Mouse (Mus musculus): Measurements from ENCODE around the gene Ntrk1. TPM values are rescaled to one million over a fixed set of nuclear protein-coding genes. Genes with fewer than 3 reads are reported as not detected.
A peak's percentile ranks its signal among the peaks of the same experiment; 100 is the strongest.

Ntrk1 gene
- total RNA-seq, 1 experiment, result 3.8 TPM

- Histone ChIP-seq H3K4me3 (ENCODE audit: insufficient read depth in 1 of 2, low read depth in 1 of 2, low read length in 2 of 2, poor library complexity in 1 of 2, severe bottlenecking in 1 of 2) (peak overlapping the region; percentile 27 to 46), H3K4me1 (ENCODE audit: control insufficient read depth in 2 of 2, insufficient read depth in 2 of 2, low read length in 2 of 2, poor library complexity in 1 of 2) (peaks cover 1 to 8% of the 10 kb centered on the region in 2 experiments; a peak in 2 of 4 replicates), H3K9ac (ENCODE audit: insufficient read depth, low read depth, low read length, poor library complexity, severe bottlenecking) (peak overlapping the region; percentile 61), H3K36me3 (ENCODE audit: control insufficient read depth, insufficient read depth, low read length, poor library complexity, severe bottlenecking) (no peaks in the 10 kb centered on the region), H3K27ac (ENCODE audit: insufficient read depth, low read depth, low read length, poor library complexity, severe bottlenecking) (no peak overlapping the region), H3K9me3 (ENCODE audit: control insufficient read depth, insufficient read depth, low read depth, low read length) (no peaks in the 10 kb centered on the region)
- peak; percentile 62 for DNase-seq (ENCODE audit: low read depth, low spot score)
- TF ChIP-seq ZC3H11A (IDR thresholded peaks at IDR 0.05; ENCODE audit: borderline replicate concordance, low read depth, low read length), result no peak
- no peak for TF ChIP-seq CHD2 (IDR thresholded peaks at IDR 0.05; ENCODE audit: low read depth, low read length)
- in situ Hi-C loops (cut with MboI; ENCODE audit: low sequenced_read_pairs in 2 of 2, unreplicated experiment in 2 of 2), result no loop called here
These were observed 39.0 kb downstream of the Ntrk1 start for GRCm38 (mm10) chr3:87755964-87756363.

DNA sequence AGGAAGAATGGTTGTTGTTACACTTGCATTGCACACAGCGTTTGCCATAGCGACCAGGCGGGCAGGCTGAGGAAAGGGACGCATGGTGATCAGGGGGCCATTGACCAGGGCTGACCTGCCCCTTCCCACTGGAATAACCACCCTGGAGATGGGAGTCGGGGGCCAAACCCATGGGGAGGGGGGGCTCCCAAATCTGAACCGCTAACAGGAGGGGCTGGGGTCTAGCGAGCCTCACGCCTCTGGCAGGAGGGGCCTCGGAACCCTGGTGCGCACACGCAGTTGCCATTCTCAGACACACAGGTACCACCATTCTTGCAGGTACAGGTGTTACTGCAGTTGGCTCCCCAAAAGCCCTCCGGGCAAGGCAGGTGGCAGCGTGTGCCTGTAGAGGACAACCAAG is 41.1 kb downstream of the Ntrk1 start:
- Histone ChIP-seq H3K27ac (ENCODE audit: insufficient read depth, low read depth, low read length, poor library complexity, severe bottlenecking) (no peak overlapping the region), H3K9ac (ENCODE audit: insufficient read depth, low read depth, low read length, poor library complexity, severe bottlenecking) (no peak overlapping the region), H3K4me3 (ENCODE audit: insufficient read depth in 1 of 2, low read depth in 1 of 2, low read length in 2 of 2, poor library complexity in 1 of 2, severe bottlenecking in 1 of 2) (no peak overlapping the region; a peak in 1 of 4 replicates), H3K4me1 (ENCODE audit: control insufficient read depth in 2 of 2, insufficient read depth in 2 of 2, low read length in 2 of 2, poor library complexity in 1 of 2) (peaks cover 1 to 6% of the 10 kb centered on the region in 2 experiments; a peak in 2 of 4 replicates), H3K36me3 (ENCODE audit: control insufficient read depth, insufficient read depth, low read length, poor library complexity, severe bottlenecking) (no peaks in the 10 kb centered on the region), H3K9me3 (ENCODE audit: control insufficient read depth, insufficient read depth, low read depth, low read length) (no peaks in the 10 kb centered on the region)
- in situ Hi-C loops (cut with MboI; ENCODE audit: low sequenced_read_pairs in 2 of 2, unreplicated experiment in 2 of 2), result no loop called here
- TF ChIP-seq MAFK (IDR thresholded peaks at IDR 0.05; ENCODE audit: insufficient read depth, low read depth, low read length) (no peak), ZNF384 (IDR thresholded peaks at IDR 0.05; ENCODE audit: low read depth, low read length) (no peak), ZC3H11A (IDR thresholded peaks at IDR 0.05; ENCODE audit: borderline replicate concordance, low read depth, low read length) (no peak), HCFC1 (IDR thresholded peaks at IDR 0.05; ENCODE audit: borderline replicate concordance, insufficient read depth, low read length) (no peak), CHD2 (IDR thresholded peaks at IDR 0.05; ENCODE audit: low read depth, low read length) (no peak)
- no peak for DNase-seq (ENCODE audit: low read depth, low spot score)

DNA sequence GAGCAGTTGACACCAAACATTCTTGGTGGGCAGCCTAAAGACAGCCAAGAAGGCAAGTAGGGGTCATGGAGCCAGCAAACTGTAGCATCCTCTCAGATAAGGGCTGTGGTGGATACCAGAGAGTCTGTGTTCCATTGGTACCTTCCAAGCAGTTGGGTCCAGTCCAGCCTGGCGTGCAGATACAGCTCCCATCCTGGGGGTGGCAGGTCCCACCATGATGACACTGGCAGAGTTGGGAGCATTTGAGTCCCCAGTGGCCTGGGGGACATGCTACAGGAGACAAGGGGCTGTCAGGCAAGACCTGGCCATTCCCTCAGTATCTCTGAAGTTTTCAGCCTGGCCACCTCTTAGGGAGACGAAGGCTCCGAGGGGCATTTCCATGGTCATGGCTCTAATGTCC is 42.4 kb downstream of the Ntrk1 start:
- in situ Hi-C loops (cut with MboI; ENCODE audit: low sequenced_read_pairs in 2 of 2, unreplicated experiment in 2 of 2), result no loop called here
- TF ChIP-seq HCFC1 (IDR thresholded peaks at IDR 0.05; ENCODE audit: borderline replicate concordance, insufficient read depth, low read length), result no peak
- TF ChIP-seq ZC3H11A (IDR thresholded peaks at IDR 0.05; ENCODE audit: borderline replicate concordance, low read depth, low read length), result no peak
- TF ChIP-seq MAFK (IDR thresholded peaks at IDR 0.05; ENCODE audit: insufficient read depth, low read depth, low read length), result no peak
- TF ChIP-seq ZNF384 (IDR thresholded peaks at IDR 0.05; ENCODE audit: low read depth, low read length), result no peak
- no peak for TF ChIP-seq CHD2 (IDR thresholded peaks at IDR 0.05; ENCODE audit: low read depth, low read length)
- no peak overlapping the region for H3K27ac ChIP-seq (ENCODE audit: insufficient read depth, low read depth, low read length, poor library complexity, severe bottlenecking)
- H3K4me3 ChIP-seq (ENCODE audit: insufficient read depth in 1 of 2, low read depth in 1 of 2, low read length in 2 of 2, poor library complexity in 1 of 2, severe bottlenecking in 1 of 2), result no peak overlapping the region
- H3K9ac ChIP-seq (ENCODE audit: insufficient read depth, low read depth, low read length, poor library complexity, severe bottlenecking), result no peak overlapping the region
- H3K9me3 ChIP-seq (ENCODE audit: control insufficient read depth, insufficient read depth, low read depth, low read length), result no peaks in the 10 kb centered on the region
- H3K4me1 ChIP-seq (ENCODE audit: control insufficient read depth in 2 of 2, insufficient read depth in 2 of 2, low read length in 2 of 2, poor library complexity in 1 of 2), result peaks cover 0 to 5% of the 10 kb centered on the region in 2 experiments; a peak in 1 of 4 replicates
- no peaks in the 10 kb centered on the region for H3K36me3 ChIP-seq (ENCODE audit: control insufficient read depth, insufficient read depth, low read length, poor library complexity, severe bottlenecking)
- no peak for DNase-seq (ENCODE audit: low read depth, low spot score)

DNA sequence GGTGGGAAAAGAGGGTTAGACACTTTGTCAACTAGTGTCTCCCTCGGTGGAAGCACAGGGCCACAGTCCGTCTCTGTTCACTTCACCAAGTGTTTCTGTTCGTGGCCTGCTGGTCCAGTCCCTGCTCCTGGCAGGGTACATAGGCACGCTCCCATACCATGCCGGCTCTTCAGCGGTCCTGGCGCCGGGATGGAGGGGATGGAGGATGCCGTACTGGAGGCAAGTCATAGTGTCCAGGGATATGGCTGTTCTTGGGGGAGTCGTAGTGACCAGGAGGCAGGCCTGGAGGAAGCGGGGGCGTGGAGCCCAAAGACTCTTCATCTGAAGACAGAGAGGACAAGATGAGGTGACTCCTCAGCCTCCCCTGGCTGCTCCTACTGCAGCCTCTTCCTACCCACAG is 45.0 kb downstream of the Ntrk1 start:
- DNase-seq (ENCODE audit: low read depth, low spot score), result no peak
- H3K9me3 ChIP-seq (ENCODE audit: control insufficient read depth, insufficient read depth, low read depth, low read length), result no peaks in the 10 kb centered on the region
- H3K36me3 ChIP-seq (ENCODE audit: control insufficient read depth, insufficient read depth, low read length, poor library complexity, severe bottlenecking), result no peaks in the 10 kb centered on the region
- in situ Hi-C loops (cut with MboI; ENCODE audit: low sequenced_read_pairs in 2 of 2, unreplicated experiment in 2 of 2), result no loop called here
- peaks cover 0 to 3% of the 10 kb centered on the region in 2 experiments; a peak in 1 of 4 replicates for H3K4me1 ChIP-seq (ENCODE audit: control insufficient read depth in 2 of 2, insufficient read depth in 2 of 2, low read length in 2 of 2, poor library complexity in 1 of 2)
- H3K27ac ChIP-seq (ENCODE audit: insufficient read depth, low read depth, low read length, poor library complexity, severe bottlenecking), result no peak overlapping the region
- no peak overlapping the region for H3K4me3 ChIP-seq (ENCODE audit: insufficient read depth in 1 of 2, low read depth in 1 of 2, low read length in 2 of 2, poor library complexity in 1 of 2, severe bottlenecking in 1 of 2)
- H3K9ac ChIP-seq (ENCODE audit: insufficient read depth, low read depth, low read length, poor library complexity, severe bottlenecking), result no peak overlapping the region
- TF ChIP-seq ZC3H11A (IDR thresholded peaks at IDR 0.05; ENCODE audit: borderline replicate concordance, low read depth, low read length) (no peak), HCFC1 (IDR thresholded peaks at IDR 0.05; ENCODE audit: borderline replicate concordance, insufficient read depth, low read length) (no peak), ZNF384 (IDR thresholded peaks at IDR 0.05; ENCODE audit: low read depth, low read length) (no peak), MAFK (IDR thresholded peaks at IDR 0.05; ENCODE audit: insufficient read depth, low read depth, low read length) (no peak), CHD2 (IDR thresholded peaks at IDR 0.05; ENCODE audit: low read depth, low read length) (no peak)

GRCm38 (mm10) chr3:87749036-87749435 is 45.9 kb downstream of the Ntrk1 start:
- in situ Hi-C loops (cut with MboI; ENCODE audit: low sequenced_read_pairs in 2 of 2, unreplicated experiment in 2 of 2), result no loop called here

More at GRCm38 (mm10) chr3:87749036-87749435, 45.9 kb downstream of the Ntrk1 start:
- TF ChIP-seq ZNF384 (IDR thresholded peaks at IDR 0.05; ENCODE audit: low read depth, low read length) (no peak), ZC3H11A (IDR thresholded peaks at IDR 0.05; ENCODE audit: borderline replicate concordance, low read depth, low read length) (peak; percentile 15; the same call in 1 of the 2 replicates)
- H3K4me3 ChIP-seq (ENCODE audit: insufficient read depth in 1 of 2, low read depth in 1 of 2, low read length in 2 of 2, poor library complexity in 1 of 2, severe bottlenecking in 1 of 2), result no peak overlapping the region
- no peak overlapping the region for H3K27ac ChIP-seq (ENCODE audit: insufficient read depth, low read depth, low read length, poor library complexity, severe bottlenecking)
- no peaks in the 10 kb centered on the region for H3K9me3 ChIP-seq (ENCODE audit: control insufficient read depth, insufficient read depth, low read depth, low read length)
- H3K4me1 ChIP-seq (ENCODE audit: control insufficient read depth in 2 of 2, insufficient read depth in 2 of 2, low read length in 2 of 2, poor library complexity in 1 of 2), result peaks cover 0 to 3% of the 10 kb centered on the region in 2 experiments; a peak in 1 of 4 replicates
- H3K9ac ChIP-seq (ENCODE audit: insufficient read depth, low read depth, low read length, poor library complexity, severe bottlenecking), result no peak overlapping the region
- H3K36me3 ChIP-seq (ENCODE audit: control insufficient read depth, insufficient read depth, low read length, poor library complexity, severe bottlenecking), result no peaks in the 10 kb centered on the region
- peak; percentile 77 for DNase-seq (ENCODE audit: low read depth, low spot score)

Data from ES-E14 (cell line).